Mouse (Mus musculus) mesoderm, embryonic 11.5 days (tissue): ENCODE data around the gene Dpy19l1.

Experiments
- DNase-seq: peaks from one replicate; pipeline ENCODE4 v3.0.0-alpha.2; 2012; ENCODE audit warnings: low read depth, low spot score

Dpy19l1 gene

GRCm38 (mm10) chr9:24503067-24503857 is at the start of gene Dpy19l1:
Dpy19l1 (minus strand) TSS chr9:24503140.
- peak; percentile 94 for DNase-seq

GRCm38 (mm10) chr9:24538159-24538558 is 35.2 kb upstream of the Dpy19l1 start:
- DNase-seq = no peak

GRCm38 (mm10) chr9:24516575-24517139 is 13.7 kb upstream of the Dpy19l1 start:
- DNase-seq = peak; percentile 56

DNA sequence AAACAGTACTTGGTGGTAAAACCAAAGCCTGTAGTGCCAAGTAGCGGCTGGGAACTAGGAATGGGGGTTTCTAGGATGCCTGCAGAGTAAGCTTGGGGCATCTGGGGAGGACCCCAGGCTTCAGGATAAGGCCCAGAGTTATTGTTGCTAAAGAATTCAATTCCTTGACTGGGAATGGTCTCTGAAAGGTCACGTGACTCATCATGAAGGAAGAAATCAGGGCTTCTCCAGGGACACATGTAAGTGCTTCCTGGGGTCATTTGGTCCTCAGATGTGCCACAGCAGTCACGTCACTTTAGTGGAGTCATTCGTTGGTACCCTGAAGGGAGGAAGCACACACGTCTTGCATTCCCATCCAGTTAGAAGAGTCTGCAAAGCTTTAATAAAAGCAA is 11.1 kb upstream of the Dpy19l1 start:
- DNase-seq = no peak

- DNase-seq = no peak
These were observed 10.5 kb upstream of the Dpy19l1 start for GRCm38 (mm10) chr9:24513290-24514077.

DNA sequence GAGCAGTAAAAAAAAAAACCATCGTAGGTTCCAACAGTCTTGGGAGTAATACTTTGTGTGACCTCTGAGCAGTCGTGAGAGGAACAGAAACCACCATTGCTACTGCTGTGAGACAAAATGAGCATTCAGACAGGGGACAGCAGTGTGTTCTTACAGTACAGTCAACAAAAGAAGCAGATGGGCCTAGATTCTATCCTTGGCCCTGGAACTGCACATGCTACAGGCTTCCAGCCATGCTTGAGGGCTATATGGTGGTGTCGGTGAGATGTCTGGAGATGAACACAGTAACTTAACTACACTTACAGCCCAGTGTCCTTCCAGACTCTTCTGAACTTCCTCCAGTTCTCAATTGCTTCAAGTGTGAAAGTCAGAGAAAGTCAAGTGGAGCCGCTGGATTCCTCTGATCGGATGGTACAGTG is 9.2 kb upstream of the Dpy19l1 start:
- no peak for DNase-seq

GRCm38 (mm10) chr9:24511371-24512120 is 8.6 kb upstream of the Dpy19l1 start:
- no peak for DNase-seq

- no peak for DNase-seq
These were observed 5.9 kb upstream of the Dpy19l1 start for GRCm38 (mm10) chr9:24508880-24509279.

DNA sequence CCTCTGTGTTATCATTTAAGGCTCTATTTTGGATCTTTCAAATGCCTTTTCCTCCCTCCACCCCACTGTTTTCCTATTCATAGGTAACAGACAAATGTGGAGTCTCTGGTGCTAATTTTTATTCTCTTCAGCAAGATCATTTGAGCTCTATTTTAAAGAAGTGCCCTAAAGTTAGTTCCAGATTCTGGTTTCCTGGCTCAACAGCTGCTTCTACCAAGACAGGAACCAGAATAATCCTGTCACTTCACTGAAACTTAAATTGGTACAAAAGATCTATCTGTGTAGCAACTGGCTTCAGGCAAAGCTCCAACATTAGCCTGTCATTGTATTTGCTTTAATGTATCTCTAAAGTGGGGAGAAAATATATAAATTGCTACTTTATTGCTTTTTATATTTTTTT is 3.6 kb upstream of the Dpy19l1 start:
- no peak for DNase-seq

DNA sequence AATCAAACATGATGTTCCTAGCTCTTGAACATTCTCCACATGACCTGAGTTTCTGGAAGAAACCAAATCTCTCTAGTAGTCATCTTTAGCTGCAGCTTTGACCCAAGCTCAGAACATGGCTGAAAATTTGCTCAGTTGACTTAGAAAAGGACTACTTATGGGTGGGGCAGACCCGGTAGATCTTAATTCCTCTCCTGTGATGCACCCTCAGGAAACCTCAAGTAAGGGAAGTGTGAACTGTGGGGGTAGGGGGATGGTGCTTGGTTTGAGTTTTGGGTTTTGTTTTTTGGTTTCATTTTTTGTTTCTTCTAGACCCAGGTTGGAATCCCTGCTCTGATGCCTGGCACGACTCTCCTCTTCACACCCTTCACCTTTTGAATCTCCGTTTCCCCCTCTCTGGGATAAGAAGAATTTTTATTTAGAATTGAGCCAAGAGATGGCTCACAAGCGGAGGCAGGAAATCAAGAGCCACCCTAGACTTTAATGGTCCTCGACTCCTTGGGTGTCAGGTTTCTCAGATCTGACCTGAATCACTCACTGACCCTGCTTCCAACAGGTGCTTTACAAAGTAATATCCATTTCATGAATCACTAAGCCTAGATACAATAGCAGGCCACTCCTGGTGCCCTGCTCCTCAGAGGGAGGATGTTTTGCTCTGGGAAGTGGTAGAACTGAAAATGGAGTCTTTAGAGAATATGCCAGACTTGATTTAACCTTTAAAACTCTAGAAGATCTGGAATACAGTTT is 2.2 kb upstream of the Dpy19l1 start:
- DNase-seq = no peak

- no peak for DNase-seq
These were observed 1.4 kb upstream of the Dpy19l1 start for GRCm38 (mm10) chr9:24504381-24504780.

GRCm38 (mm10) chr9:24503858-24504219 is 899 bp upstream of the Dpy19l1 start:
- DNase-seq = no peak

DNA sequence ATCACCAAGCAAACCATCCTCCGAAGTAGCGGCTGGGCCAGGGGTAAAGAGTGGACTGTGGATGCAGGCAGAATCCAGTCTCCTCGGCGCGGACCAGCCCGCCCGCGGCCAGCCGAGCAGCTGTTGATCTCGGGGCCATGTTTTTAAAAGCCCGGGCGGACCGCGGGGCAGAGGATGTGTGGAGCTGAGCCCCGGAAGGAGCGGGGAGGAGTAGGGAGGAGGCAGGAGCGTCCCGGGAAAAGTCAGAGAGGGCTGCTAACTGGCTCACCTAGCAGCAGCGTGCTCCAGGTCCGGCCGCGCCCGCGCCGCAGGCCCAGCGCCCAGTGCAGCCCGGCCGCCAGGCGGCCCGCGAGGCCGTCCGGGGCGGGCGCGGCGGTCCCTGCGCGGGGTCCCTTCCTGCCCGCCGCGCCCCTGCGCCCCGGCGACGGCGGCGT is 352 bp downstream of the Dpy19l1 start:
- peak; percentile 65 for DNase-seq

DNA sequence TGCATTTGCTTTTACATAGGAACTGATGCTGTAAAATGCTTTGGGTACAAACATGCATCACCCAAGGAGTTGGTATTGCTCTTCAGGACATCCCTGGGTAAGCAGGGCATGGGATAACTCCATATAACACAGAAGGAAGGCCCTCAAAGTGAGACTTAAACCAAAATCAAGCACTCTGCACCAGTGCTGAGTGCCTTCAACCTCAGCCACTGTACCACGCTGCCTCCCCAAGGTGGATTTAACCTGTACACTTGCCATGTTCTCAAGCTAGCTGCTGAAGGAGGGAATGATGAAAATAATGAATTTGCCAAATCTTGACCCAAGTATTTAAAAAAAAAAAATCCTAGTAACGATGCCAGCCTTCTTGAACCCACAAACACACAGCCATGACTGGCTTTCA is 1.3 kb downstream of the Dpy19l1 start:
- DNase-seq = no peak

GRCm38 (mm10) chr9:24496226-24496625 is 6.7 kb downstream of the Dpy19l1 start:
- no peak for DNase-seq

DNA sequence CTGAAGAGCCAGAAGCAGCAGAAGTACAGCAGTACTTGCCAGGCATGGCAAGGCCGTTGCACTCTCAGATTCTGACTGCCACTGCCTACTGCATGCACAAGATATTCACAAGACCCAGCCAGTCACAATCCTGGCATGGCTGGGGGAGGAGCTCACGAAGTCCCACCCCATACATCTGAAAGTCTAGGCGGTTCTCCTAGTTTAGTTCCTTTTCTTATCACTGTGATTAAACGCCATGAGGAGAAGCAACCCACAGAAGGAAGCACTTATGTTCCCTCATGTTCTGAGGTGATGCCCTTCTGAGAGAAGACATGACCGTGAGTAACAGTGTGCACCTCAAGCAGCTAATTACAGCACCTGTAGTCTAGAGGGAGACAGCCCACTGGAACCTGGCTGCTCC is 12.4 kb downstream of the Dpy19l1 start:
- no peak for DNase-seq

GRCm38 (mm10) chr9:24488425-24489104 is 14.4 kb downstream of the Dpy19l1 start:
- DNase-seq = no peak

DNA sequence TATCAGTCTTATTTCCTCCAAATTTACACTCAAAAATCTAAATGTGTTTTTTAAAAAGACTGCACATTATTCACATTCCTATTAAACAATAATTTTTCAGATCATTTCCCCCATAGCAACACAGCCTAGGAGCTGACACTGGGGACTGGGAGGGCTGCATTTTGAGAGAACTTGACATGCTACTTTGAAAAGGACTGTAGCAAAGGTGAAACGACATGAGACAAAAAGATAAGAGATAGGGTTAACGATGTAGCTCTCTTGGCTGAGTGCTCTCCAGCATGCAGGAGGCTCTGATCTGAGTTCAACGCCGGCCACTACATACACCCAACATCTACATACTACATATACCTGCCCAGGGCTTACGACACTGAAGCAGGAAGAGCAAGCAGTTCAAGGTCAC is 20.6 kb downstream of the Dpy19l1 start:
- no peak for DNase-seq

GRCm38 (mm10) chr9:24477251-24477650 is 25.7 kb downstream of the Dpy19l1 start:
- no peak for DNase-seq

GRCm38 (mm10) chr9:24473824-24474223 is 29.1 kb downstream of the Dpy19l1 start:
- no peak for DNase-seq

GRCm38 (mm10) chr9:24472514-24472913 is 30.4 kb downstream of the Dpy19l1 start:
- DNase-seq = no peak
